Comparison of ENCODE assay signal across 27 mouse cellular contexts in the genomic region with DNA sequence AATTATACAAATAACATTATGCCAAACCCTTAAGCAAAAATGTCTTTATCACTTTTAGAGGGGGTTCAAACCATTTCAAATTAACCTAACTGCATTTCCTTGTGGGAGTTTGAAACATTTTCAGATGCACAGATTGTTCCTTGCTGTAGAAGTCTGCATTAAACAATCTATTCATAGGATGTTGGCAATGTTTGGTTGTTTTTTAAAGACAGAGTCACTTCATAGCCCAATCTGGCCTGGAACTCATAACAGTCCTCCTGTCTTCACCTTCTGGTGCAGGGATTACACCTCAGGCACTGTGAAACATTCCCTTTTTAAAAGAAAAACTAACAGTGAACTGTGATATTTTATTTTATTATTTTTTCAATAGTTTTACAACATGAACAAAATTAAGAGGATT.
A peak's percentile ranks its signal among the peaks of the same experiment; 100 is the strongest.
DNase-seq lines count a peak whose midpoint lies in the region; ATAC-seq lines count a peak whose summit lies in the region.
"Had no signal": no experiment of that assay in that cellular context is flagged by ENCODE, and none has a peak within 500 bp of the region (broad histone marks: within the 10 kb centered on the region; RNA-seq: fewer than 3 reads in every experiment).

No protein-coding gene starts in this region.

- no peaks in the 10 kb centered on the region for H3K36me3 ChIP-seq in forebrain, embryonic 16.5 days (ENCODE audit: control insufficient read depth, insufficient read depth)
- H3K36me3 ChIP-seq in forebrain, embryonic 13.5 days (ENCODE audit: poor library complexity, severe bottlenecking), result no peaks in the 10 kb centered on the region
- H3K36me3 ChIP-seq: hindbrain, embryonic 12.5 days; intestine, embryonic 15.5 days; limb, embryonic 13.5 days; lung, embryonic 15.5 days; midbrain, embryonic 10.5 days; midbrain, embryonic 15.5 days; neural tube, embryonic 15.5 days had no signal

- DNase-seq in layer of hippocampus, adult 8-10 months (ENCODE audit: low spot score in 2 of 2), result peak; percentile 14 to 23
- no peak for DNase-seq in layer of hippocampus, postnatal 25 days (ENCODE audit: extremely low spot score in 1 of 2, low spot score in 1 of 2)
- peak; percentile 22 to 47 for DNase-seq in right cerebral cortex, postnatal 10 days (ENCODE audit: low spot score in 2 of 2)
- no peak for DNase-seq in right cerebral cortex, postnatal 14 days
- no peak for DNase-seq in Muller cell, postnatal 12 days (ENCODE audit: inconsistent ontology term)
- DNase-seq: adrenal gland, postnatal 25 days; cerebellum, adult 8-10 months; cerebellum, postnatal 25 days; gastrocnemius, postnatal 25 days; heart, adult 11 months; heart, postnatal 36 days; kidney, adult 2 months; kidney, postnatal 36 days; retina, postnatal 1 day had no signal

- H3K4me2 ChIP-seq in forebrain, embryonic 16.5 days (ENCODE audit: low read length), result no peak overlapping the region
- no peak overlapping the region for H3K4me2 ChIP-seq in forebrain, embryonic 13.5 days
- H3K4me2 ChIP-seq: heart, embryonic 11.5 days; hindbrain, embryonic 12.5 days; intestine, embryonic 15.5 days; limb, embryonic 13.5 days; liver, embryonic 11.5 days; lung, embryonic 15.5 days; midbrain, embryonic 15.5 days; neural tube, embryonic 15.5 days had no signal

- H3K27me3 ChIP-seq in forebrain, embryonic 16.5 days (replicated peaks; ENCODE audit: control insufficient read depth, insufficient read depth, low read length), result no peaks in the 10 kb centered on the region
- H3K27me3 ChIP-seq in forebrain, embryonic 13.5 days, result no peaks in the 10 kb centered on the region
- H3K27me3 ChIP-seq: hindbrain, embryonic 12.5 days; intestine, embryonic 15.5 days; limb, embryonic 13.5 days; lung, embryonic 15.5 days; midbrain, embryonic 15.5 days; neural tube, embryonic 15.5 days had no signal

- H3K4me3 ChIP-seq in forebrain, embryonic 16.5 days (replicated peaks; ENCODE audit: low read length), result no peak overlapping the region
- H3K4me3 ChIP-seq in forebrain, embryonic 13.5 days, result no peak overlapping the region
- H3K4me3 ChIP-seq: hindbrain, embryonic 12.5 days; intestine, embryonic 15.5 days; limb, embryonic 13.5 days; lung, embryonic 15.5 days; midbrain, embryonic 10.5 days; midbrain, embryonic 15.5 days; neural tube, embryonic 15.5 days had no signal

- H3K27ac ChIP-seq in forebrain, embryonic 16.5 days (ENCODE audit: low read length), result no peak overlapping the region
- no peak overlapping the region for H3K27ac ChIP-seq in forebrain, embryonic 13.5 days
- H3K27ac ChIP-seq: hindbrain, embryonic 12.5 days; hindbrain, postnatal 0 days; intestine, embryonic 15.5 days; limb, embryonic 13.5 days; lung, embryonic 15.5 days; midbrain, embryonic 10.5 days; midbrain, embryonic 15.5 days; neural tube, embryonic 15.5 days had no signal

- H3K9me3 ChIP-seq in forebrain, embryonic 16.5 days (ENCODE audit: control insufficient read depth, low read length), result no peaks in the 10 kb centered on the region
- no peaks in the 10 kb centered on the region for H3K9me3 ChIP-seq in forebrain, embryonic 13.5 days (replicated peaks)
- H3K9me3 ChIP-seq: hindbrain, embryonic 12.5 days; intestine, embryonic 15.5 days; limb, embryonic 13.5 days; lung, embryonic 15.5 days; midbrain, embryonic 10.5 days; midbrain, embryonic 15.5 days; neural tube, embryonic 15.5 days had no signal

- no peak overlapping the region for H3K9ac ChIP-seq in forebrain, embryonic 16.5 days (replicated peaks; ENCODE audit: low read depth, low read length)
- no peak overlapping the region for H3K9ac ChIP-seq in forebrain, embryonic 13.5 days
- H3K9ac ChIP-seq: hindbrain, embryonic 12.5 days; intestine, embryonic 15.5 days; limb, embryonic 13.5 days; lung, embryonic 15.5 days; midbrain, embryonic 15.5 days; neural tube, embryonic 15.5 days had no signal

- no peaks in the 10 kb centered on the region for H3K4me1 ChIP-seq in forebrain, embryonic 16.5 days (replicated peaks; ENCODE audit: control insufficient read depth, insufficient read depth, low read length)
- H3K4me1 ChIP-seq in forebrain, embryonic 13.5 days, result no peaks in the 10 kb centered on the region
- H3K4me1 ChIP-seq: hindbrain, embryonic 12.5 days; intestine, embryonic 15.5 days; limb, embryonic 13.5 days; lung, embryonic 15.5 days; midbrain, embryonic 10.5 days; midbrain, embryonic 15.5 days; neural tube, embryonic 15.5 days had no signal

- peak; percentile 84 for ATAC-seq in forebrain, embryonic 16.5 days
- no peak; the same call in 1 of the 2 replicates for ATAC-seq in forebrain, embryonic 13.5 days
- ATAC-seq: CD4-positive, CD25-positive, alpha-beta regulatory T cell, adult 4 months; hindbrain, postnatal 0 days; intestine, embryonic 15.5 days; midbrain, embryonic 15.5 days had no signal

Comparison
In these comparisons a context has a peak if more than half of its experiments do, and no peak if none do; other contexts are left out.
1. DNase-seq: peak in layer of hippocampus, adult 8-10 months (2 of 2) and right cerebral cortex, postnatal 10 days (2 of 2); none in layer of hippocampus, postnatal 25 days (0 of 2), right cerebral cortex, postnatal 14 days (single experiment) and Muller cell, postnatal 12 days (single experiment).